Mouse (Mus musculus) right cerebral cortex, postnatal 36 days (tissue): ENCODE results near the gene Ugt2b5.
"Not testable (repeated sequence)": the region's sequence is repeated elsewhere in the genome, so short reads cannot be mapped to it uniquely, and the experiment has no call there.

Source experiments
- DNase-seq, 2 experiments: peaks; one replicate each; pipeline ENCODE4 v3.0.0; 2022; ENCODE audit warnings: low spot score in 2 of 2, mixed read lengths in 1 of 2

Ugt2b5 gene

GRCm38 (mm10) chr5:87140196-87140595, at the start of gene Ugt2b5:
TSS of gene Ugt2b5 (minus strand) at chr5:87140318.
- not testable (repeated sequence) for DNase-seq

- not testable (repeated sequence) for DNase-seq
Observed at GRCm38 (mm10) chr5:87175780-87176179, 35.7 kb upstream of the Ugt2b5 start.

- DNase-seq: no peak
Observed at GRCm38 (mm10) chr5:87174671-87175070, 34.6 kb upstream of the Ugt2b5 start.

GRCm38 (mm10) chr5:87147741-87148454, 7.8 kb upstream of the Ugt2b5 start:
- DNase-seq: no peak

- DNase-seq: peak; percentile 2
Observed at GRCm38 (mm10) chr5:87142865-87143456, 2.8 kb upstream of the Ugt2b5 start.

- not testable (repeated sequence) for DNase-seq
Observed at GRCm38 (mm10) chr5:87103697-87104096, 36.4 kb downstream of the Ugt2b5 start.

GRCm38 (mm10) chr5:87092346-87093027, 47.6 kb downstream of the Ugt2b5 start, which contains the start of gene Ugt2b36:
TSS of gene Ugt2b36 (minus strand) at chr5:87092555.
- no peak for DNase-seq

GRCm38 (mm10) chr5:87091111-87091510, 49.0 kb downstream of the Ugt2b5 start:
- no peak for DNase-seq

GRCm38 (mm10) chr5:87089264-87089663, 50.9 kb downstream of the Ugt2b5 start:
- DNase-seq: no peak

GRCm38 (mm10) chr5:87086269-87086668, 53.8 kb downstream of the Ugt2b5 start:
- DNase-seq: no peak
